Mouse (Mus musculus): Measurements from ENCODE around the gene Hdac2.

GRCm38 (mm10) chr10:37024301-37024700, 50.0 kb downstream of the Hdac2 start:
- TF ChIP-seq CTCF (IDR thresholded peaks at IDR 0.05) (no peak), EP300 (IDR thresholded peaks at IDR 0.05) (no peak)
